Mouse (Mus musculus): Measurements from ENCODE around the gene Rec114. TPM values are rescaled to one million over a fixed set of nuclear protein-coding genes. Genes with fewer than 3 reads are reported as not detected.
A peak's percentile ranks its signal among the peaks of the same experiment; 100 is the strongest.

The Rec114 gene
- total RNA-seq, 2 experiments from 2014 or later: not detected

DNA sequence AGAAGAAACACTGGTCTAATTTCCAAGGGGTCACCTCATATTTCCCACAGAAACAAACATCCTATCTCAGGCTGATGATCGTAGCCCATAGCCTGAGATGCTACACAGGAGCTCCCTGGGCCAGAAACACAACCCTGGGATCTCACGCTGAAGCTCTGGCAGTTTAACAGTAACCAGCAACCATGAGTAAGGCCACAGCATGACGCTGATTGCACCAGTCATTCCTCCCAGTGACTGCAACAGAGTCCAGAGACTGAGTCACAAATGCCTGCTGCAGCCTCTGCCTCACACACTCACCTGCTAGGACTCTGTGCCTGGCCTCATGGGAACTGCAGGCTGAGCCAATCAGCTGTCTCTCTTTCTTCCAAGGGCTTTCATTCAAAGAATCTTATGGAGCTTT is 74.7 kb downstream of the Rec114 start:
- intact Hi-C loops (cut with DNase I): no loop called here
- no peak for DNase-seq (ENCODE audit: low spot score in 2 of 2)

DNA sequence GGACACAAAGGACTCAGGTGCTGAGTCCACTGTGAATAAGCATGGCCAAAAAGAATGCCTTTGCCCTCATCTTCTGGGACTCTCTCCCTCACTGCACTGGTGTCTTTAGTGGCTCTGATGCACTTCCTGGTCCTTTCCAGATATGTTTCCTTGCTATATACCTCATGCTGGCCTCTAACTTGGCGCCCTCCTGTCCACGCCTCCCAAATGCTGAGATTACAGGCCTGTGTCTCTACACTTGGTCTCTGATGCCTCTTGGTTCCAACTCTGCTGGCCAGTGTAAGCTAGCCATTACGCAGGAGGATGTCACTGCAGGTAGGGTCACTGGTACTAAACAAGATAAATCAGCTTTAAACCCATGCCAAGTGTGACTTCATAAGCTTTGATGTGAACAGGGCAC is 75.6 kb downstream of the Rec114 start:
- intact Hi-C loops (cut with DNase I): no loop called here
- DNase-seq (ENCODE audit: low spot score in 2 of 2): no peak

DNA sequence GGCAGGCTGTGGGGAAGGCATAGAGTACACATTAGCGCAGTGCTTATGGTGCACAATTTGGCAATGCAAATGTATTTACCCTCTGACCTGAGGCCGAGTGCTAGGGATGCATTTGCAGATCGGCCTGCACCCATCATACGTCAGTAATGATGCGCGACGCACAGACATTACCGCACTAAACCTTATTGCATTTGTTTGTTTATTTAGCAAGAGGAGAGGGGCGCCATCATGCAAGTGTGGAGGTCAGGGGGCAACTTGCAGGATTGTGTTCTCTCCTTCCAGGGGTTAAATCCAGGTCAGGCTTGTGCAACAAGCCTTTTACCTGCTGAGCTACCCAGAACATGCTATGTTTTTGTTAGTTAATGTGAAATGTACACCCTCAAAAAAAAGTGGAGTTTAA is 76.5 kb downstream of the Rec114 start:
- DNase-seq (ENCODE audit: low spot score in 2 of 2): no peak
- intact Hi-C loops (cut with DNase I): no loop called here

DNA sequence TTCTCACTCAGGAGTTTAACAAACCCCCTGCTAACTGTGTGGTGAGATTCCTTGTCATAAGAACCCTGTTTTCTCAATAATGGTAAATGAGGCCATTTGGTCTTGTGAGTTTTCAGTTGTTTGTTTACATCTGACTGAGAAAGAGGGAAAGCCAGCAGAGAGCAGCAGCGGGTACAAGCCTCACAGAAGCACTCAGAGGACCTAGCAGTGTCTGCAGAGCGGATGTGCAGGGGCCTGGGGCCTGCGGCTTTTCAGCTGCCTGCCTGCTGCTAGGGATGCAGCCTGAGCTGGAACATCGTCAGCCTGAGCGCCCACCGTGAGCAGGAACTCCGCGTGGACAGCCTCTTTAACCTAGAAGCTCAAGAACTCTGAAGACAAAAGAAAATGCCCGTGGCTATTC is 77.6 kb downstream of the Rec114 start:
- no peak for DNase-seq (ENCODE audit: low spot score in 2 of 2)
- intact Hi-C loops (cut with DNase I): no loop called here

DNA sequence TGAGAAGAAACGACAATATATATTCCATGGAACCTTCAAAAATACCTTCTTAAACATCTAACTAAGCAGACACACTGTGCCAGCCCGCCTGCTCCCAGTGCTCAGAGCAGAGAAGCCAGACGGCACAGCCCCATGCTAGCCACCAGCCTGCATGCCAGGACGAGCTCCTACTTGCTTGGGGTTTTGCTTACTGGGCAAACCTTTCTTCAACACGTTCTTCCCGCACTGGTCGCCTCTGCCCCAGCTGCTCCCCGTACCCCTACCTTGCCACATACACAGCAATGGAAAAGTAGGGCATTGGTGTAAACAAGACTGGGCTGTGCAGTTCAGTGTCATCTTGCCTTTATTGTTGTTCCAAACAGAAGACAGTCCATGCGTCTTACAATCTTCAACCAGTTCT is 78.3 kb downstream of the Rec114 start:
- no peak for DNase-seq (ENCODE audit: low spot score in 2 of 2)
- intact Hi-C loops (cut with DNase I): no loop called here

DNA sequence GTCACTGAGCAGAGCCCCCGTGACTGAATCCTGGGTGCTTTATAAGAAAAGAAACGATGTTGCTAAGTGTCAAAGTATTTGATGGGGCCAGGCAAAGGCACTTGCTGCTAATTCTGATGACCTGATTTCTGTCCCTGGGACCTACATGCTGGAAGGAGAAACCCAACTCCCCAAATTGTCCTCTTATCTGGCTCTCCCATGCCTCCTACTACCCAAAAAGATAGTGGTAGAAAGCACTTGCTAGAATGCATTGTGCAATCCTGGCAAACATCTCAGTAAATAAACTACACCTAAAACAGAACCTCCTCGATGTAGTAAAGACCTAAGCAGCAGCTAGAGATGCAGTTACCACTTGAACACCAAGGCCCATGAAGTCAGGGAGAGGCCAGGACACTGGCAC is 81.0 kb downstream of the Rec114 start:
- intact Hi-C loops (cut with DNase I): no loop called here
- DNase-seq (ENCODE audit: low spot score in 2 of 2): no peak

DNA sequence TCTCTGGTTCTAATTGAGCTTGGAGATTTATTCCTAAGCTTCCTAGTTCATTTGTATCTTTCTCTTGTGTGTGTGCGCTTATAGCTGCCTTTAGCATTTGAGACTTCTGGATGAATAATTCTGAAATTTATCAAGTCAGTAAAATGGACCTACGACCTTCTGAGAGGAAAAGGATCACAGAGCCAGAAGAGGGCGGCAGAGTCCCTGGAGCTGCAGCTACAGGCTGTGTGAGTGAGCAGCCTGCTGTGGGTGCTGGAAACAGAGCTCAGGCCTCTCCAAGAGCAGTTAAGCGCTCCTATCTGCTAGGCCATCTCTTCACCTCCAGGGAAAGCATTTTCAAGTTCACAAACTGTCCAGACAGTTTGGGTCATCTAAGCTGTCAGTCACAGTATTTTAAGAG is 81.8 kb downstream of the Rec114 start:
- intact Hi-C loops (cut with DNase I): no loop called here
- DNase-seq (ENCODE audit: low spot score in 2 of 2): no peak

DNA sequence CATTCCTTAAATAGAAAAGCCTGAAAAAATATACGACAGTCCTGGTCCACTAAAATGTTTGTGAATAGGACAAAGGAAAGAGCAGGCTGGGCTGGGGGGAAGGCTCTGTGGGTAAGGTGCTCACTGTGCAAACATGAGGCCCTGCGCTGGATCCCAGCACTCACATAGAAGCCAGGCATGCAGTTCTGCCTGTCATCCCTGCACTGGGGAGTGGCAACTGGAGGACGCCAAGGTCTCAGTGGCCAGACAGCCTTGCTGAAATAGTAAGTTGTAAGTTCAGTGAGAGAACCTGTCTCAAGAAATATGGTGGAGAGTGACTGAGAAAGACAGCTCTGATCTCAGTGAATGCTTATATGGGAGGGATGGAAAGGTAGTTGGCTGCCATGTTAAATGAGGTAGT is 83.1 kb downstream of the Rec114 start:
- intact Hi-C loops (cut with DNase I): no loop called here
- no peak for DNase-seq (ENCODE audit: low spot score in 2 of 2)

DNA sequence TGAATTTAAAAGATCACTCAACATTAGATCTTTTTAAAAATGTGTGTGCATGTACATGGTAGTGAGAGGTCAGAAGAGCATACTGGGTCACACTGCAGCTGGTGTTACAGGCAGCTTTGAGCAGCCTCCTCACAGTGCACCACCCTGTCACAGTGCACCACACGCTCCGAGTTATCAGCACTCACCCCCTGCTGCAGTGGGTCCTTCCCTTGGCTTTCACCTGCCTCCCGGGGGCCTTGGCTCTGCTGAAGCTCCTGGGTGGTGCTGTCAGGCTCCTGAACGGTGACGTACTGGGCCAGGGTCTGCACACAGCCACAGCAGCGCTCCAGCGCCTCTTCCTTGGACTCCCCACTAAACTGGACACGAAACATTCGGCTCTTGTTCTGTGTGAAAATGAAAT is 83.8 kb downstream of the Rec114 start:
- intact Hi-C loops (cut with DNase I): loop anchor here (2.0 kb wide), 1 partner anchor 119 kb away; no protein-coding TSS in a partner anchor
- no peak for DNase-seq (ENCODE audit: low spot score in 2 of 2)

DNA sequence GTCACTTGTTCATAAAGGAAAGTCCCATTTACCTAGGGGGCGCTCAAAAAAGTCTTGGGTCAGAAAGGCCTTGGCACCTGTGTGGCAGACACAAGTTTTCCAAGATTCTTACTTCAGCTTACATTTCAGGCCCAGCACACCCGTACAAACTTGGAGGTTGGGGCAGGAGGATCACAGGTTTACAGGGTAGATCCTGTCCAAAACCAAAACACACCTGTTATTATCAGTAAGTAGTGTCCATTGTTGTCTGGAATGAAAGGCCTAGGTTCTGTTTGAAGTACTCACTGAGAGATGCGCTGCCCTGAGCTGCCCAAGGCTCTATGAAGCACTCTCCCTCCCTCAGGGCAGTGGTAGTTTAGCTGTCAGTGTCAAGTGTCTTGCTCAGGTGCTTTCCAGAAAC is 84.4 kb downstream of the Rec114 start:
- DNase-seq (ENCODE audit: low spot score in 2 of 2): no peak
- intact Hi-C loops (cut with DNase I): loop anchor here (2.0 kb wide), 1 partner anchor 119 kb away; no protein-coding TSS in a partner anchor

DNA sequence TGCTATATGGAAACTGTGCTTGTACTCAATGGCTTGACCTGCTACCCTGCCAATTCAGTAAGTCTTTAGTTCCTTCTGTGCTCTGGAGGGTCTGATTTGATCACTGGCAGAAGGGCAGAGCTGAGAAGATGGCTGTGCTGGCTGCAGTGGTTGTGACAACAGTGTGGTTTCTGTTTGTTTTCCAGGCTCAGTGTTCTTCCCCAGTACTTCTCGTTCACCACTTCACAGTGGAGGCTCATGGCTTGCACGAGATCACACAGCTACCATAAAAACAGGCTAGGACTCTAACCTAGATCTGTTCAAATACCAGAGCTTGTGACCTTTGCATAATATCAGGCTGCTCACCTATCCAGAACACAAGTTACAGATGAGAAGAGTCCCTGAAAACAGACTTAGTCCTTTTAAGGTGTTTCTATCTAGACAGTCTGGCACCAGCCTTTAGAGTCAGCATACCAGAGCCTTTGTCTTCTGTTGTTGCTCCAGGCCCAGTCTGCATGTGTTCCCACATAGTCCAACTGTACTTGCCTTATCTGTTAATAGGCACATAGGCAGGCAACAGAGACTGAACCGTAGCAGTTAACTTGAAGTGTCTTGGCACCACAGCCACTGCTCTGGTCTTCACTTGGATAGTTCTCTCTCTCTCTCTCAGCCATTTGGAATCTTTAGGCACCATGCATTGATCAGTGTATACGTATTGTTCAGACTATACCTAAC is 85.0 kb downstream of the Rec114 start:
- intact Hi-C loops (cut with DNase I): loop anchor here (2.0 kb wide), 1 partner anchor 118 kb away; no protein-coding TSS in a partner anchor
- no peak for DNase-seq (ENCODE audit: low spot score in 2 of 2)

DNA sequence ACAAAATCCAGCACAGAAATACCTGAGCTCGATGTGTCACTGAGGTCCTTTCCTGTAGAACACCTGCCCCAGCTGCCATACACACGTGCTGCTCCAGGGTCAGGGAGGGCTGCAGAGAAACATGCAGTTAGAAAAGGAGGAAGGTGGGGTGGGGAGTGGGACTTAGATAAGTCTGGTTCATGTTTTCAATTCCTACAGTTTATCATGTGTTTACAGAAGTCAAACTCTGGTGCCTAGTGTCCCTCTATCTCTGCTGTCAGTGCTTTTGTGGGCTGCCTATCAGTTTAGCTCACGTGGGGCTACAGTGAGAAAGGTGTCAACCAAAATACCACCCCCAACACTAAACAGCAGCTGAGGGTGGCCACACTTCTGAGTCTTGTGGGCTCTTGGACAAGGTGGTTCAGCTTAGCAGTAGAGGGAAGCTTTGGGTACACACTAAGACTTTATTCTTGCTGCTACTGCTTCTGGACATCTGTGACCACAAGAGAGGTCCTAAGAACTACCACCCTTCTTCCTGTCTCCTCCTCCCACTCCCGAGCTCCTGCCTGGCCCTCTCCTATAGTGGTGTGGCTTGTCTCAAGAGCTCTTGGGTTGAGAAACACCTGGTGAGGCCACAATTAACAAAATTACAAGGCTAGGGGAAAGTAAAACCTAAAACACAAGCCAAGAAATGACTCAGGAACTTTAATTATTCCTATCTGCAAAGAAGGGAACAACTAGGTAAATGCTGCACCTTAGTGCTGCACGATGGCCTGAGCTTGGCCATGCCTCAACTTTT is 85.8 kb downstream of the Rec114 start:
- DNase-seq (ENCODE audit: low spot score in 2 of 2): no peak
- intact Hi-C loops (cut with DNase I): loop anchor here (2.0 kb wide), 1 partner anchor 117 kb away; no protein-coding TSS in a partner anchor

DNA sequence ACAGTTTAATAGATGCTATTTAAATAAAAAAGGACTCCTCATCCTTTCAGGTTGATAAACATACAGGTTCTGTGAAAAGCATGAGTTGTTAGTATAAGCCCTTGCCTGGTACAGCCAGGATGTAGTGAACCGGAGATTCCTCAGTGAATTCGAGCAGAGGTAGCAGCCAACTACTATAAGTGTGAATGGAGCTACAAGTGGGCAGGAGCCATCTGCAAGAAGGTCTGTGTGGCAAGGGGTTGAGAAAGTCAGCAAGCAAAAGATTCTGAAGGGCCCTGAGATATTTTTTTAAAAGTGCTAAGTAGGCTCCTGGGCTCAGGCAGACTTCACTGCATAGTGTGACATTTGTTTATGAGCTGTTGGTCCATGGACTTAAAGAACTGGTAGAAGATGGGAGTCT is 86.9 kb downstream of the Rec114 start:
- DNase-seq (ENCODE audit: low spot score in 2 of 2): no peak

DNA sequence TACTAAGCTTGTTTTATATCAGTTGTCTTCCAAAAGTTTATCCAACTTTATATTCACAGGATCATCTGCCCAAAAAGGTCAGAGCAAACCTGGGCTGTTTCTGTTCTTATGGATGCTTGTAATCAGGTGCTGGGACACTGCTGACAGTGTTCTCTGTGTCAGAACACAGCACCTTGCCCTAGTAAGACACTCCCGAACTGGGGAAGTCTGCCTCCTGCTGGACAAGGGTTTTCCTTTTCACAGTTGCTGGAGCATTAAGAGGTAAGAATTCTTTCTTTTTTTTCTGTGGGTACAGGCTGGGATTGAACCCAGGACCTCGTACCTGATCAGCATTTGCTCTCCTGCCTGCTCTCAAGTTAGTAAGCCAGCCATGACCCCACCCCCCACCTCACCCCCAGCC is 87.4 kb downstream of the Rec114 start:
- intact Hi-C loops (cut with DNase I): no loop called here
- no peak for DNase-seq (ENCODE audit: low spot score in 2 of 2)

More for the DNA sequence above, 86.9 kb downstream of the Rec114 start:
- intact Hi-C loops (cut with DNase I): no loop called here

DNA sequence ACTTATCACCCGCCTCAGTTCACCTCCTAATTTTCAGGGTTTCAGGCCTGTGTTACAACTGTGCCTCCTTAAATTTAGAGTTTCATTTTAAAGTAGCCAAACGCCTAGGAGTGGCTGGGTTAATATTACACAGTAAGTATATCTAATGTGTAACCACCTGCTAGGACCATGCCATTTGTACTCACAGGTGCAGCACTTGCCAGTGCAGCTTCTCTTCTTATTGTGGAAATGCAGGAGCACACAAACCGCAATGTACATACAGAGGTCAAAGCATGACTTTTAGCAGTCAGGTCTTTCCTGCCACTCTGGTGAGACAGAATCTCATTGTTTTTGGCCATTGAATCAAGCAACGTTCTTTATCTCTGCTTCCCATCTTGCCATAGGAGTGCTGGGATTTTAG is 89.3 kb downstream of the Rec114 start:
- intact Hi-C loops (cut with DNase I): no loop called here

DNA sequence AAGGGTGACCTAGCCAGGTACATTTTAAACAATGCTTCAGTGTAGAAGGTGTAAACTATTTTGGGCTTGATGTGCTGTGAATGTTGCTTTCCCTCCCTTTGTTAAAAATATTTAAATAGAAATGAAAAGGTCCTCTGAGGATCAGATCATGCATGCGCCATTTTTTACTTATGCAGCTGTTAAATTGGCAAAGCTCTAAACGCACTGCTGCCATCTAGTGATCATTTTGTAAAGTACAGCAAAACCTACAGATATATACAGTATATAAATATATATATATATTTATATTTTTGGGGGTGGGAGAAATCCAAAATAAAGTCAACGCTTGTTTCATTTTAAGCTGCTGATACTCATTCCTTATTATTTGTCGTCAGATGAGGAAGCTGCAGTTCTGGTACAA is 91.8 kb downstream of the Rec114 start:
- intact Hi-C loops (cut with DNase I): loop anchor here (2.0 kb wide), 2 partner anchors 73 to 111 kb away; no protein-coding TSS in a partner anchor
- peak; percentile 54 to 73 for DNase-seq (ENCODE audit: low spot score in 2 of 2)

More for the DNA sequence above, 89.3 kb downstream of the Rec114 start:
- DNase-seq (ENCODE audit: low spot score in 2 of 2): no peak

DNA sequence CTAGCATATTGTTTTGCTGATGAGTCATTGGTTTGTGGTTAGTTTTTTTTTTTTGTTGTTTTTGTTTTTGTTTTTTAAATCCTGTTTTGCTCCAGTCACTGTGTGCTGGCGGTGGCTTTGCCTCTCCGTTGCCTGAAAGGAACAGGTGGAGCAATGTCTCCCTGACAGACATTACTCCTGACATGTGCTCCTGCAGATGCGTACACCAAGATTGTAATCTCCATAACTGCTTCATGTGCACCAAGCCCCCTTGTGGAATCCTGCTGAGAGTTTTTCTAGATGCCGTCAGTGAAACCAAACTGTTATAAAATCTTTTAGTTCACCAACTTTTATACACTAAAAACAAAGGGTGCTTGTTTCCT is 94.5 kb downstream of the Rec114 start:
- intact Hi-C loops (cut with DNase I): no loop called here
- no peak for DNase-seq (ENCODE audit: low spot score in 2 of 2)

DNA sequence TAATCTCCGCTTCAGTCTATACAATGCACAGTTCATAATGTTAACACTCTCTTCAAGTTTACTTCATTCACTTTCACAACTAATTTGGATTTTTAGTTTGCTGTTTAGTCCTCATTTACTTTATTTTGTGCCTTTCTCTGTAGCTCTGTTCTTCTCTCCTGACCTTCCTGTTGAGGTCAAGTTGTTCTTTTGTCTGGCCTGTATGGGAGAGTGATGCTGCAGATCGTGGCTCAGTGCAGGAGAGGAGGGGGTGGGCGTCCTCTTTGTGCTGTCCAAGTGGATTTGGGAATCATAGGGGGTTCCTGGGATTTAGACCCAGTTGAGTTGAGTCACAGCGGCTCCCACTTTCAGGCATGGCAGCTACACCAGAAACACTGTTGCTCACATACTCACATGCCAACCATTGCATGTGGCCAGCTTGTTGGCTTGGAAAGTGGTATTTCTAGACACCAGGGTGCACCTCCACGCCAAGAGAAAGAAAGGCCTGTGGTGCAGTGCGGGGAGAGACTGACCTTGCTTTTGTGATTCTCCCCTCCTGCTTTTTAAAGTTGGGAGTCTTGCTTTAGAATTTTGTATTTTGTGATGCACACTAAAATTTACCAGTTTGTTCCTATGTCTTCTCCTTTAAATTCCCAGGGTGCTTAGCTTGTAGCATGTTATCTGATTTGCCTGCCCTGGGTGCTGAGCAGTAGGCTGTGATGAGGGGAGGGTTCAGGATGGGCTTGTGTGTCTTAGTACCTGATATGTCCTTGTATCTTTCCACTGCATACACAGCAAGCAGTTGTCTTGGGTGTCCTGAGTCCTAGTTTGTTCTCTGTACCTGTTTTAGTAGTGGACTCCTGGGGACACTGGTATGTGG is 95.1 kb downstream of the Rec114 start:
- no peak for DNase-seq (ENCODE audit: low spot score in 2 of 2)
- intact Hi-C loops (cut with DNase I): no loop called here

DNA sequence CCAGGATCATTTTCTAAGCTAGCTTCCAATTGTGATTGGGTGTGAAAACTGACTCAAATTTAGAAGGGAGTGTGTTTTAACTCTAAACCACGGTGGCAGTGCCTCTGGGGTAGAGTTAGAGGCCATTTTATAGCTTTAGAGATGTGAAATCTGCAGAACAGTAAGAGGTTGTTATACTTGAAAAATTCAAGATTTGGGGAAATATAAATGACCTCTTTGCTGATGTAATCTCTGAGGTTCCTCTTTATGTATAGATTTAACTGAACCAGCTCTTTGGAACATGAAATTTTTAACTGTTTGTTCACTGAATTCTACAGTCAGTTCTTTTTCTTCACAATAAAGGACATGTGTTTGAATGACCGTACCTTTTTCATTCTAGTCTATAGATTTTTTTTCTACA is 113.3 kb downstream of the Rec114 start:
- intact Hi-C loops (cut with DNase I): no loop called here
- no peak for DNase-seq (ENCODE audit: low spot score in 2 of 2)

DNA sequence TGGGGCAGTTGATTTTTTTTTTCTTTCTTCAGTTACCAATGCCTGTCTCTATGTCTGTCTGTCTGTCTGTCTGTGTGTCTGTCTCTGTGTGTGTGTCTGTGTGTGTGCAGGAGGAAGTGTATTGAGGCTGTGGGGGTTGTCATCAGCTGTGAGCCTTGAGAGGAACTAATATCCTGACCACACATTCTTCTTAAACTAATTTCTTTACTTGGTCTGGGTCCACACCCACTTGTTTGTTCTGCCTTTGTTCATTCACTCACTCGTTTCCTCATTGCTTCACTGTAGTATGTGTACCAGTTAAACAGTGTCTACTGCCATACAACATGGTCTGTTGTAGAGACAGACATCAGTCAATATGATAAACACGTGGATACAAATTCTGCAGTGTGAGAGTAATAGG is 116.6 kb downstream of the Rec114 start:
- no peak for DNase-seq (ENCODE audit: low spot score in 2 of 2)
- intact Hi-C loops (cut with DNase I): no loop called here

Measured in left cerebral cortex, postnatal 25 days (tissue).